Mouse (Mus musculus): Measurements from ENCODE around the gene Olfr667.
"Not testable (repeated sequence)": the region's sequence is repeated elsewhere in the genome, so short reads cannot be mapped to it uniquely, and the experiment has no call there.

The Olfr667 gene

GRCm38 (mm10) chr7:104921382-104921781 lies at the start of gene Olfr667:
Olfr667 (minus strand) TSS chr7:104921482.
- no peak for DNase-seq (ENCODE audit: low spot score)

GRCm38 (mm10) chr7:104962520-104962919 lies 41.2 kb upstream of the Olfr667 start, which contains the start of gene Olfr670:
Olfr670 (minus strand) TSS chr7:104962620.
- no peak for DNase-seq (ENCODE audit: low spot score)

DNA sequence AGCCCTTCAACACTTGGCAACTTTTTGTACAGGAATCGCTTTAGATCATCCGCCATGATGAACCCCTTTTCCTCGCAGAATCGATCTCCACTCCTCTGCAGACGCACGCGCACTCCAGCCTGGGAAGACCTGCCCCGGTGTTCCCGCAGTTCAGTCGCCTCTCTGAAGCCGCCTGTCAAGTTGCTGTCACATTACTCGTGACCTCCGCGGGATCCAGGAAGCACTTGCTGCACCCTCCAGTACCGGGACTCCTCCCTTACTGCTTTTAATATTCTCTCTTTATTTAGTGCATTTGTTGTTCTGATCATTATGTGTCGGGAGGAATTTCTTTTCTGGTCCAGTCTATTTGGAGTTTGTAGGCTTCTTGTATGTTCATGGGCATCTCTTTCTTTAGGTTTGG lies 29.0 kb upstream of the Olfr667 start:
- DNase-seq (ENCODE audit: low spot score) = not testable (repeated sequence)

DNA sequence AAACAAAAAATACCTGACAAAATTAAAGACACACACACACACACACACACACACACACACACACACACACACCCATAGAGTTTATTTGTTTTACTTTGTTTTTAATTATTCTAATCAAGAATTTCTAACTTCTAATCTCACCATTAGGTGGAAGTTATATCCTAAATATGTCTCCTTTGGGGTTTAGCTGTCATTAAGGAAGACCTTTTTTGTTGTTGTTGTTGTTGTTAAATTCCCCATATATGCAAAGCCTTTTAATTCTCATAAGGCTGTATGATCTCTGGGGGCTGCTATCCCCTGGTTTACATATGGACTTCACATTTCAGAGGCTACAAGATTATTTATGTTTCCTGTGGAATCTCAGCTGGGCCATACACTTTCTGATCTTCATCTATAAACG lies 12.7 kb upstream of the Olfr667 start, which contains the start of gene Olfr669:
Gene Olfr669 (plus strand): TSS at position 301 of the 400 bp plus-strand sequence.
- no peak for DNase-seq (ENCODE audit: low spot score)

- no peak for DNase-seq (ENCODE audit: low spot score)
These were observed 6.7 kb upstream of the Olfr667 start, which contains the start of gene Olfr668 for GRCm38 (mm10) chr7:104927957-104928356. Olfr668 (minus strand) TSS chr7:104928057.

- no peak for DNase-seq (ENCODE audit: low spot score)
These were observed 25.4 kb downstream of the Olfr667 start, which contains the start of gene Olfr666 for GRCm38 (mm10) chr7:104895852-104896251. Olfr666 (minus strand) TSS chr7:104895952.

- no peak for DNase-seq (ENCODE audit: low spot score)
These were observed 43.6 kb downstream of the Olfr667 start, which contains the start of gene Olfr665 for GRCm38 (mm10) chr7:104877731-104878130. Olfr665 (plus strand) TSS chr7:104878031.
